Mouse (Mus musculus) lung, postnatal 4 days (tissue): ENCODE measurements around the gene Gm7030.
"Not testable (repeated sequence)": the region's sequence is repeated elsewhere in the genome, so short reads cannot be mapped to it uniquely, and the experiment has no call there.

Experiments
- DNase-seq, 2 experiments: peaks; one replicate each; pipeline ENCODE4 v3.0.0; 2021

The Gm7030 gene

DNA sequence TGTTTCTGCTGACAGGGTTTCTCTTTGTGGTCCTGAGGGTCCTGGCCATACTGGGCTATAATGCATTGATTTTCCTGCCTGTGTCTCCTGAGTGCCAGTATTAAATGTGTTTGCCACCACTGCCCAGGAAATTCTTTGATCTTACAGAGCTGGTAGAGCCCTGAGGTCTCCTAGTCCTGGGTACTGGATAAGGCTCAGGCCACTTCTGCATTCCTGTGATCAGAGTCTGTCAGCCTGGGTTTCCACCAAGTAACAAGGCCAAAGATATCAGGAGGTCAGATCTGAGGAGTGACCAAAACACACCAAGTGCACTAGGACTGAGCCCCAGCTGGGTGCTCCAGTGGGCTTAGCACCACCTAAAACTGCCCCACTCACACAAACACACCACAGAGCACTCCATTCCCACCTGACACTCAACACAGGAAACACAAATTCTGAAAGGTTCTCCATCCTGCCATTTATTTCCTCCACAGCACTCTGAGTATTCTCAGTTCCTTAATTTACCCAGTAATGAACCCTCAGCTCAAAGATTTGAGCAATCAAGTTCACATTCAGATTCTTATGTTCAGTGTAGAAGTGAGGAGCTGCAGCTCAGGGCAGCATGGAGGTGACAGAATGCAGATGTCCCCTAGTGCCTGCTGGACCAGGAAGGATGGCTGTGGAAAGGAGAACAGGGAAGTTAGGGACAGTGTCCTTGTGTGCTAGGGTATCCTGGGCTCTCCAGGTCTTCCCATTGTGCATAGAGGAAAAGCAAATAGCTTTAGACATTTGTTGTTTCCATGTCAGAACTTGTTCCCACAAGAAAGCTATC lies 6.4 kb upstream of the Gm7030 start:
- DNase-seq: not testable (repeated sequence)

DNA sequence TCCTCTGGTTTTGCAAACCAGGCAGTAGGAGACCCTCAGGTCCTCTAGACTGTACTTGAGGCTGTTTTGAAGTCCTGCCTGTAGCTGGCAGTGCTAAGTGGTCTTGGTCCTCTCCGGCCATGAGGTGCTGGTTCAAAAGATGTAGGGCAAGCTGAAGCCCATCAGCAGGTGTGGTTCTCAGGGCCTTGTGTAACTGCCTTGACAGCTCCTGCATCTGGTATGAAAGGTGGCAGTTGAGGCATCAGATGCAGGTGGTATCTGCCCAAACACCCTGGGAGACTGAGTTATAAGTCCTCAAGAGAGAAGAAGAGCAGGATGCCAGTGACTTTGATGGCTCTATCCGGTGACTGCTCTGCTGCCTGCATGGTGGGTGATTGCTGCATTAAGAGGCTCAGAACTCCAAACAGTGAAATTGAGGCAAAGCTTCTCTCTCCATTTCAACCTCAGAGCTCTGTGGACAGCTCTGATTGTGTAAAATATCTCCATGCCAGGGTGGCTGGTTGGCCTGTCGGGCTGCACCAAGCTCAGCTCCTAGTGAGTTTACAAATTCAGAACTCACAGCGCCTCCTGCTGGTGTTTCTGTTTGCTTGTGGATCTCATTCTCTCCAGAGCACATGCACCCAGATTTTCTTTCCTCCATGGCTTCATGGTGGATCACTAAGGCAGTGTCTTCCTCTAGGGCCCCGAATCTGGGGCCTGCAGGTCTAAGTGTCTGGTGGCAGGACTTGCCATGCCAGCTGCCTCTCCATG lies 2.5 kb upstream of the Gm7030 start:
- no peak for DNase-seq

DNA sequence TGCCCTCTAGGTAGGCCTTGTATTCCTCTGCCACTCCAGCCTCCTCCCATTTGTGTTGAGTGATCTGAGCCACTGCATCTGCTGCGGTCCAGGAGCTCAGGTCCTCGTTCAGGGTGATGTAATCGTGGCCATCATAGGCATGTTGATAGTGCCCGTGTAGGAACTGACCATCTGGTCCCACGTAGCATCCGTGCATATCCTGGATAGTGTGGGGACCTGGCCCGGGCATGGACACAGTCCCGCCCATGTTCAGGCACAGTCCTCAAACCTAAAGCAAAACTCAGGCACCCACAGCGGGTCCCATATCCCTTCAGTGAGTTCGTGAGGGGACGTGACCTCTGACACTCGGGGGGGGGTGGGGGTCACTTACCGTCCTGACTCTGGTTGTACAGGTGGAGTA lies 700 bp downstream of the Gm7030 start:
- not testable (repeated sequence) for DNase-seq

DNA sequence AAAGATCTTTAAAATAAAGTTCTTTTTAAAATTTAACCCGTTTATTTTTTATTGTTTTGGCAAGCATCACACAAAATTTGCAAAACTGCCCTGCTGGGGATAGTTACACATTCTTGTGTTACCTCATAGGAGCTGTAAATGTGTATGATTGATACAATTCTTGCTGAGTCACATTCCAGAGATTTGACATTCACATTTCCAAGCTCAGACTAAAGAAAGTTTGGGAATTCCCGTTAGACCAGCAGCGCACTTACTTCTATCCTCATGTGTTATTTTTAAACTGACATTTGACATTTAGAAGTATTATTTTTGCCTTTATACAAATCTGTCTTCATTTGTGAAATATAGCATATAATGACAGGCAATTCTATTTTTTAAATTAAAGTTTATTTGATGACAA lies 5.1 kb downstream of the Gm7030 start:
- DNase-seq: not testable (repeated sequence)

DNA sequence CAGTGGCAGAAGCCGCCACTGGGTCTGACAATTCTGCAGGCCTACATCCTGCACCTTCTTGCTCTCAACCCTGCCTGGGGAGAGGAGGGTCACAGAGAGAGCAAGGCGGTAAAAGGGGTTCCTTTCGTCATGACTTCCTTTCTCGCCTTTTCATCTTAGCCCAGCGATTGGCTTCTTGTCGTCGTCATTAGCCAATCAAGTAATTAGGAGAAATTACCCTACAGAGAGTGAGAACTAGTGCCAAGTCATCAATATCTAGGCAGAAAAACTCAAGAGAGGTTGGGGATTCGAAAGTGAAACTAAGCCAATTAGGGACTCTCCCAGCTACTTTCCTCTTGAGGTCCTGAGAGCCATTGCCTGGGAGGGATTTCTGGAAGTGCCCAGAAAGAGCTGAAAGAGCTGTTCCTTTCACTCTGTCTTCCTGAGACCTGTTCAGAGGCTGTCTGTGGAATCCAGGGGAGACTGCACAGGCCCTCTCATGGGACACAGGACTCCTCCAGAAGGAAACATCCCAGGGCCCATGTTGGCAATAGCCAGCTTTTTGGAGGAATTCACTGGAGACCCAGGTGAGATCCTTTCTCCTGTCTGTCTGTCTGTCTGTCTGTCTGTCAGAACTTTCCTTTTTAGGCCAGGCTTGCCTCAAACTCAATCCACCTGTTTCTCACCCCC lies 7.7 kb downstream of the Gm7030 start, which contains the start of gene Gm19684:
Gene Gm19684, plus strand, starts transcription at position 327 of the 669 bp plus-strand sequence.
- peak; percentile 37 to 62 for DNase-seq

DNA sequence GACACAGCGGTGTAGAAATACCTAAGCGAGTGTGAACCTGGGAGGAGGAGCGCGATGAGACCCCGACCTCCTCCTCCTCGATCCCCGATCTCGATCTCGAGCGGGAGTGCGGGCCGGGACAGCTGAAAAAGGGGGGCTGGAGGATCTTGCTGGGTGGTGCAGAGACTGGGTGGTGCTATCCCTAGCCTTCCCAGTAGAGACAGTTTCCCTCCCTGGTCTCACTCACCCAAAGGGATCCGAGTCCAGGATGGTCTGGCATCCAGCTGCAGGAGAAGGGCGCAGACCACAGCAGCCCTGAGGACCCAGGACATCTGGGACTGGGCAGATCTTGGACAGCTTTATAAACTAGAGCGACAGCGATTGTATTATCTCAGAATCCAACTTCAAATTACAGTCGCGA lies 8.4 kb downstream of the Gm7030 start:
- not testable (repeated sequence) for DNase-seq

DNA sequence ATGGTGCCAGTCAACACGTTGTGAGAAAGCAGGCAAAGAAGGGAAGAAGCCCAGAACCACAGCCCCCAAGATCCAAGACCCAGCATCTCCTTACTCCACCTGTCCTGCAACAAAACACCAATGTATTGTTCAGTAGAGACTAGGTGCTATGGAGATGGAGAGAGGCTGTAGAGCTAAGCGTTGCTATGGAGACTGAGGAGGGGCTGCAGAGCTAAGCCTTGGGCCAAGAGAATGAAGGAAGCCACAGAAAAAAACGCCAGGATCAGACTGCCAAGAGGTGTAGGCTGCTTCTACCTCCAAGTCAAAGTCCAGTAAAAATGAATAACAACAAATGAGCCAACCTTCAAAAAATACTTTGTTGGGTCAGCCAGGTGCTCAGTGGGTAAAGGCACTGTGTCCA lies 12.7 kb downstream of the Gm7030 start:
- DNase-seq: peak in 1 of 2 experiments; percentile 3

DNA sequence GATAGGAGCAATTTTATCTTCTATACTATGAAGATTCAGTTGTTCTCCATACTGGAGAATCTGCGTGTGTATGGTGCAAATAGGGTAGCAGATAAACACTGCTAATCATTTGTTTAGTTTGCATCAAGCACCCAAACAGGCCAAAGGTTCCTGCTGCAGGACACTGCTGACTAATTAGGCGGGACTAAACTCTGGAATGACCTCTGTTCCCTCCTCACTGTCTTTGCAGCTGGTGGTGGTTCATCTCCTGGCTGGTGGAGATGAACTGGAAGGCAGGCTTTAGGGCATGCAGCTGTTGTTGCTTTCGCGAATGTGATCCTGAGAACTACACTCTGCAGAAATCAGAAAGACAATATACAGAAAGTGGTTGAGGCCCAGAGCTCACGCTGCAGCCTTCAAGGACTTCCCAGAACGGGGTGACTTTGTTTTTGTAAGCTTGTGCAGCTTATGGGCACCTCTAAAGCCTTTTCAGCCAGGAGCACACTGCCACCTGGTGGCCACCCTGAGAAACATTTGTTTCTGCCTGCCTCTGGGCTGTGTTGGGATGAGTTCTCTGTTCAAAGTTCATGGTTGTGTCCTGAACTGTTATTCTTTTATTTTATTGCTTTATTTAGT lies 15.1 kb downstream of the Gm7030 start:
- peak in 1 of 2 experiments; percentile 37 for DNase-seq

DNA sequence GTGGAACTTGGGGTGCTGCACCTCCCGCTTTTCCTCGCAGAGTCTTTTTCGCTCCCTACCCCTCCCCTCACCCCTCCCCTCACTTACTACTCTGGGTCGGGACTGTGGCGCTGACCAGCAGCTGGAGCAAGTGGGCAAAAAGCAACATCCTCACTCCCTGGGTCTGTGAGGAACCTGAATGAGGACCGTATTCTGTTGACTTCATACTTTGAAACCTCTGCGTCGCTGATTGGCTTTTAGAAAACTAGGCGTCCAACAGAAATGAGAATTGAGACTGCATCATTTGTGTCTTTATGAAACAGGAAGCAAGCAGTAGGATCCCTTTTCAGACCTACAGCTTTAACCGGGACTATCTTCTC lies 17.7 kb downstream of the Gm7030 start:
- peak in 1 of 2 experiments; percentile 26 for DNase-seq

DNA sequence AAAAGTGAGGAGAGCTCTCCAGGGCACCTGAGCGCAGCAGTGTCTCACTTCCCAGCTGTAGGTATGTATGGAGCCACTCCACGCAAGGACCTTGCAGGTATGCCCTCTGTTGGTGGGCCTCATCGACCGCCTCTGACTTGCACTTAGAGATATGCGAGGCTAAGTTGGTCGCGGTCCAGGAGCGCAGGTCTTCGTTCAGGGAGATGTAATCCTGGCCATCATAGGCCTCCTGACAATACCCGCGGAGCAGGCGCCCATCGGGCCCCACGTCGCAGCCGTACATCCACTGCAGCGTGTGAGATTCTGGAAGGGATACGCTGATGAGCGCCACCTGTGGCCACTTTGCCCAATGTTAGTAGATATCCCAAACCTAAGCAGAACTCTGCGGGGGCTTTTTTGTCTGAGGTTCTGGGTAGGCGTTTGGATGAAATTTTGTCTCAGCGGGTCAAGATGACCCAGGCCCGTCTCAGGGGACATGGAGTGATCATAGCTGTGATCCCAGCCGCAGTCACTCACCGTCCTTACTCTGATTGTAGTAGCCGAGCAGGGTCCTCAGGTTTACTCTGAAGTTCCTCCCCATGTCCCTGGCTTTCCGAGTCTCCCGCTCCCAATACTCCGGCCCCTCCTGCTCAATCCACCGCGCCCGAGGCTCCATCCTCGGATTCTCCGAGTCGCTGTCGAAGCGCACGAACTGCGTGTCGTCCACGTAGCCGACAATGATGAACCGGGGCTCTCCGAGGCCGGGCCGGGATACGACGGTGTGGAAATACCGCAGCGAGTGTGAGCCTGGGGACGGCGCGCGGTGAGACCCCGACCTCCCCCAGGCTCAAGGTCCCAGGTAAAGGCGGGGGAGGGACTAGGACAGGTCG lies 18.4 kb downstream of the Gm7030 start:
- peak in 1 of 2 experiments; percentile 14 for DNase-seq

DNA sequence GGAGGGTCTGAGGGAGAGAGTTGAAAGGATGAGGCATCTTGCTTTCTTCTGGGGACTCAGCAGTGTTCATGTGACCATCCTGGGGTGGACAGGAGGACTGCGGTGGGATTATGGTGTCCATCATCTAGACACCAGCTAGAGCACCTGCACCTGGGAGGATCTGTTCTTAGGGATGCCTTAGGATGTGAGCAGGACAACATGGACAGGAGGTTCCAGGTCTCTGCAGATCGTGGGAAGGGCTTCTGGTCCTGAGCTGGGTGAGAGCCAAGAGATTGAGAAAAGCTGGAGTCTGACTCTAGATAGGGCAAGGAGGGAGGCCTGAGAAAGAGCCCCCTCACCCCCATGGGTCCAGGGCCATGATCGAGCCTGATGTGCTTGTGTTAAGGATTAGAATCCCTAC lies 19.1 kb downstream of the Gm7030 start:
- not testable (repeated sequence) for DNase-seq

DNA sequence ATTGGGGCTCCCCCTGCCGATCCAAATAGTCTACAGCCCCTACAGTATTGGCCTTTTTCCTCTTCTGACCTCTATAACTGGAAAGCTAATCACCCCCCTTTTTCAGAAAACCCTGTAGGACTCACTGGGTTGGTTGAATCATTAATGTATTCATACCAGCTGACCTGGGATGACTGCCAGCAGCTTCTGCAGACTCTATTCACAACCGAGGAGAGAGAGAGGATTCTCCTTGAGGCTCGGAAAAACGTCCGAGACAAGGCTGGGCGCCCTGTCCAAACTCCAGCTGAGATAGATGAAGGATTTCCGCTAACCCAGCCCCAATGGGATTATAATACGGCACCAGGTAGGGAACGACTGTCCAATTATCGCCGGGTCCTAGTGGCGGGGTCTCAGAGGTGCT lies 27.1 kb downstream of the Gm7030 start:
- not testable (repeated sequence) for DNase-seq

DNA sequence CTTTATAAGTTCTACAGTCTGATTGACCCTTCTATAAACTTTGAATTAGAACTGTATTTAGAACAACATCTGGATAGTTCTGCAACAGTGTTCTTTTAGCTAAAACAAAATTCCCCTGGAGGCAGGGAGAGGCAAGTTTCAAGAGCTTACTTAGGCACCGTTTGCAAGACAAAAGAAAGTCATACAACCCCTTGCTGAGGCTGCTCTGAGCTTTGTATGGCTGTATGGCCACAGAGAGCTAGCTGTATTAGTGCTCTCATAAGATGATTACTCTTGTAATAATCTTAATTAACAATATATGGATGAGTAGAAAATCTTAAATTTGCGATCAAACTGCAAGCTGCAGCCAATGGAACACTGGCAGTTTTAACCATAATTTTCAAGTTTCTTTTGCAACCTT lies 29.6 kb downstream of the Gm7030 start:
- not testable (repeated sequence) for DNase-seq

DNA sequence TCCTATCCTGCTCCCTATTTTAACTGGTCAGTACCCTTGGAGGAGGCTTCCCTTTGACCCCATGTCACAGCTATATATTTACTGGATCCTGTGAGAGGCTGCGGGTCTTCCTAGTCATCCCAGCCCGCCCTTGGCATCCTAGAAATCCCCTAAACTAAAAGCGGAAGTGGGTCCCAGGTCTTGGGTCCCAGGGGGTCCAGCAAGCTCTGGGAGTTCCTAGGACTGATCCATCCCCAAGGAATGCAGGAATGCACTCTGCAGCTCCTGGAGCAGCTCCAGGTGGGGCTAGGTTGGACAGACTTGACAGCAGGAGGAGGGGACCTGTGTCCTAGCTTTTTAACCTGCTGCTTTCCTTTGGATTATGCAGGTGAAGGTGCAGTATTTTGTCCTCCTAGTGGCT lies 35.3 kb downstream of the Gm7030 start:
- no peak for DNase-seq

DNA sequence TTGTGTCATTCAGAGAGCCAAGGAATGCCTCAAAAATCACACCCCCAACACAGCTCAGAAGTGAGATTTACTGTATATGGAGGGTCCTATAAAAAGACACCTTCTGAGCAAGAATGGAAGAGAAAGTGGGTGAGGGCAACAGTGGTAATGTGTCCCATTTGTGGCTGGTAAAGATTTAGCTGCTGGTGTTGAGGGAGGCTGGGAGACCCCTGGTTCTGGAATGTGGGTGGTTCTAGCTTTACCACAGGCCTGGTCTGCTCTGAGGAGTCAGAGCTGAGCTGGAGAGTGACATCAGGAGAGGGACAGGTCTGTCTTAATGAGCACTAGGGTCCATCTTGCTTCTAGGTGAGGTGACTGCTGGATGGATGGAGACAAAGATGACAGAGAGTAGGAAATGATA lies 36.7 kb downstream of the Gm7030 start:
- DNase-seq: not testable (repeated sequence)

DNA sequence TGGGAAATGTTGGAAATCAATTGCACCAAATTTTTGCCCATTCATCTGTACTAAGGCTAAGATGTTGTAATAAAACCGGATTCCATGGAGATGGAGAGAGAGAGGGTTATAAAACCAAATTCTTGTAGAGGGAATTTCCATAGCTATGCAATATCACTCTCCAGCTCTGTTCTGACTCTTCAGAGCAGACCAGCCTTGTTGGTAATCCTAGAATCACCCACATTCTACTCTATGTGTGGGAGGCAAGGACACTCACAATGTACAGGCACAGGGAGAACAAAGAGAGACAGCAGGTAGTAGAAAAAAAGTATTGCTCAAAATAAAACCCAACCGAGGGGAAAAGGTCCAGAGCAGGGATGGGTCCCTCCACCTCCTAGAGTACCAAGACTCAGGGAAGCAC lies 37.3 kb downstream of the Gm7030 start:
- DNase-seq: not testable (repeated sequence)

DNA sequence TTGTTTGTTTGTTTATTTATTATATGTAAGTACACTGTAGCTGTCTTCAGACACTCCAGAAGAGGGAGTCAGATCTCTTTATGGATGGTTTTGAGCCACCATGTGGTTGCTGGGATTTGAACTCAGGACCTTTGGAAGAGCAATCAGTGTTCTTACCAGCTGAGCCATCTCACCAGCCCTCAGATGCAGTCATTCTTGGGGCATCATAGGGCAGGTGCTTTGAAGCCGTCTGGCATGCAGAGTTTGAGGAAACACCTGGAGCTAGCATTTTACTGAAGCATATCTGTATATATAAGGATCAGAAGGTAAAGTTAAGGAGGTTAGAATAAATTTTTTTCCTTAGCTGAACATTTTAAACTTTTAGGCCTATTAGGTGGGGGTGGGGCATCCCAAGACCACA lies 43.2 kb downstream of the Gm7030 start:
- DNase-seq: not testable (repeated sequence)

DNA sequence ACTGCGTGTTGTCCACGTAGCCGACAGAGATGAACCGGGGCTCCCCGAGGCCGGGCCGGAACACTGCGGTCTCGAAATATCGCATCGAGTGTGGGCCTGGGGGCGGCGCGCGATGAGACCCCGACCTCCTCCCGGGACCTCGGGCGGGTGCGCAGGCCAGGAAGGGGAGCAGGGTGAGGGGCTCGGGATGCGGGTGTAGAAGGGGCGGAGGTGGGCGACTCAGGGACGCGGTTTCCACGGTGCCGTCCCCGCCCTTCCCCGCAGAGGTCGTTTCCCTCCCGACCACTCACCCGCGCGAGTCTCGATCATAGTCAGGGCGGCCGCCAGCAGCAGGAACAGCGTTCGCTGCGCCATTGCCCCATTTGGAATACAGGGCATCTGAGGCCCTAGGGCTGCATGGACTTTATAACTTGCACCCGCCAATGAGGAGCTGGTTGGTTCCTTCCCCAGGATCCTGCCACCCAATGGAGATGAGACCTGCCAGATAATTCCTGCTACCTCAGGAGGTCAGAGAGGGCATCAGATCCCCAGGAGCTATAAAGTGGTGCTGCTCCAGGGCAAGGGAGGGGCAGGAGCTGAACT lies 45.3 kb downstream of the Gm7030 start:
- DNase-seq: no peak

DNA sequence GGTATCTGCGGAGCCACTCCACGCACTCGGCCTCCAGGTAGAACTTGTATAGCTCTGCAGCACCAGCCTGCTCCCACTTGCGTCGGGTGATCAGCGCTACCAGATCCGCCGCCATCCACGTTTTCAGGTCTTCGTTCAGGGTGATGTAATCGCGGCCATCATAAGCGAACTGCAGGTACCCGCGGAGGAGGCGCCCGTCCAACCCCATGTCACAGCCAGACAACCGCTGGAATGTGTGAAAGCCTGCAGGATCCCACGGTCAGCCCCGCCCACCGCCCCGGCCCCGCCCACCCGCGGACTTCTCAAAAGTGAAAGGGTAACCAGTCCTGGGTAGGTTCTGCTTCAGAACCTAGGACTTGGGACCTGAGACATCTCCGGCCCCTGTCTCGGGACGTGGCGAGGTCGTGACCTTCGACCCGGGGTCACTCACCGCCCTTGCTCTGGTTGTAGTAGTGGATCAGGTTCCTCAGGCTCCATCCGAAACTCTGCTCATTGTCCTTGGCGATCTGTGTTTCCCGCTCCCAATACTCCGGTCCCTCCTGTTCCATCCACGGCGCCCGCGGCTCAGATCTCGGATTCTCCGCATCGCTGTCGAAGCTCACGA lies 45.9 kb downstream of the Gm7030 start:
- DNase-seq: peak; percentile 35 to 48

DNA sequence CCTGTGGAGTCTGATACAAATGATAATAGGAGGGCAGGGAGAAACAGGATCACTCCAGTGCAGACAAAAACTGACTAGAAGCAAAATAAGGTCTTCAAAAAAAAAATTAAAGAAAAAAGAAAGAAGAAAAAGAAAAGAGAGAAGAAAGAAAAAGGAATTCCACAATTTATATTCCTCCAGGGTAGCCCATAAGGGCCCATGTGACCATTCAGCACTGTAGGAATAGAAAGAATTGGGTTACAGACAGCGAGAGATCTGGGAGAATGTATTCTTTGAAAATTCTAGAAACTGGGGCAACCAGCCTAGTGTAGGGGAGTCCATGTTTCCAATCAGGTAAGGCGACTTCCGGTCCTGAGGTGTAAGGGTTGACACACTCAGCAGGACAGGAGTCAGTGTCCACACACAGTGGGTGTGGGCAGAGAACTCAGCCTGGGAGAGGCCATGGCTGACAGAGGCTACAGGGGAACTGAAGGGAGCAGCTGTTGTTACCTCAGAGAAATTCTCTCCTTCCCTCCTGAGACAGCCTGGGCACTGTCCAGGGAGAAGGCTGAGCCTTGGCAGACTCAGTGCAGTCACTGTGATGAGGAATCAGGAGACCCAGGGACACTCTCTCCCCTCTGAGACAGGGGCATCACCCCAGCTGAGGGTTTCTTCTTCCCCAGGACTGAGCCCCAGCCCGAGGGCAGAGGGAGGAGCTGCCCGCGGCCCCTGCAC lies 46.5 kb downstream of the Gm7030 start:
- DNase-seq: not testable (repeated sequence)
